Mouse (Mus musculus) forebrain, embryonic 11.5 days (tissue): ENCODE data around the gene Sbp. TPM values are rescaled to one million over a fixed set of nuclear protein-coding genes. Genes with fewer than 3 reads are reported as not detected.

Experiments used
- ATAC-seq: fragments of 200-750 bp; cut with Nextera tagmentation; replicated peaks from 2 replicates; pipeline ENCODE4 v1.8.0; 2017; ENCODE audit warnings: moderate TSS enrichment; ENCODE audit not compliant: low FRiP score
- DNase-seq: peaks from one replicate; pipeline ENCODE4 v3.0.0-alpha.2; 2017; ENCODE audit warnings: low spot score
- H3K27ac ChIP-seq: fragments of 300-500 bp; sonication (generic); 2 replicates; pipeline ENCODE4 v1.5.1; 2014; ENCODE audit warnings: low read depth, low read length
- H3K27me3 ChIP-seq: fragments of 300-500 bp; sonication (generic); 2 replicates; pipeline ENCODE4 v1.6.1; 2014; ENCODE audit warnings: mild to moderate bottlenecking, low read length, mixed read lengths; ENCODE audit not compliant: control insufficient read depth, insufficient read depth
- H3K36me3 ChIP-seq: fragments of 300-500 bp; sonication (generic); 2 replicates; pipeline ENCODE4 v1.6.1; 2014; ENCODE audit warnings: mild to moderate bottlenecking, low read length, moderate library complexity, mixed read lengths; ENCODE audit not compliant: control insufficient read depth, insufficient read depth
- H3K4me1 ChIP-seq: fragments of 300-500 bp; sonication (generic); replicated peaks from 2 replicates; pipeline ENCODE4 v1.6.1; 2014; ENCODE audit warnings: low read length, mixed read lengths; ENCODE audit not compliant: control insufficient read depth, insufficient read depth
- H3K4me2 ChIP-seq: fragments of 300-500 bp; sonication (generic); 2 replicates; pipeline ENCODE4 v1.6.1; 2014; ENCODE audit warnings: low read depth, mild to moderate bottlenecking, low read length, moderate library complexity, mixed read lengths; ENCODE audit not compliant: severe bottlenecking
- H3K4me3 ChIP-seq: fragments of 300-500 bp; sonication (generic); 2 replicates; pipeline ENCODE4 v1.5.1; 2014; ENCODE audit warnings: low read depth, low read length
- H3K9ac ChIP-seq: fragments of 300-500 bp; sonication (generic); 2 replicates; pipeline ENCODE4 v1.6.1; 2014; ENCODE audit warnings: low read length
- H3K9me3 ChIP-seq: fragments of 300-500 bp; sonication (generic); 2 replicates; pipeline ENCODE4 v1.6.1; 2016; ENCODE audit warnings: low read length, mixed read lengths; ENCODE audit not compliant: control insufficient read depth
- WGBS: fragments of 180-500 bp; shearing (Covaris S2); extraction: QIAGEN DNeasy Blood & Tissue Kit; methylation state at CpG from one replicate; pipeline ENCODE4 v1.1.7; 2014; 5-methylcytosine and 5-hydroxymethylcytosine counted together
- polyA plus RNA-seq: library from polyadenylated mRNA; unstranded; fragments of >200 nt; fragmentation: Nextera tagmentation; extraction: Ambion mirVana; gene quantifications from 2 replicates; pipeline ENCODE4 v1.2.1, GENCODE M21; 2014

The Sbp gene
- polyA plus RNA-seq, 1 experiment from 2014 or later = not detected

DNA sequence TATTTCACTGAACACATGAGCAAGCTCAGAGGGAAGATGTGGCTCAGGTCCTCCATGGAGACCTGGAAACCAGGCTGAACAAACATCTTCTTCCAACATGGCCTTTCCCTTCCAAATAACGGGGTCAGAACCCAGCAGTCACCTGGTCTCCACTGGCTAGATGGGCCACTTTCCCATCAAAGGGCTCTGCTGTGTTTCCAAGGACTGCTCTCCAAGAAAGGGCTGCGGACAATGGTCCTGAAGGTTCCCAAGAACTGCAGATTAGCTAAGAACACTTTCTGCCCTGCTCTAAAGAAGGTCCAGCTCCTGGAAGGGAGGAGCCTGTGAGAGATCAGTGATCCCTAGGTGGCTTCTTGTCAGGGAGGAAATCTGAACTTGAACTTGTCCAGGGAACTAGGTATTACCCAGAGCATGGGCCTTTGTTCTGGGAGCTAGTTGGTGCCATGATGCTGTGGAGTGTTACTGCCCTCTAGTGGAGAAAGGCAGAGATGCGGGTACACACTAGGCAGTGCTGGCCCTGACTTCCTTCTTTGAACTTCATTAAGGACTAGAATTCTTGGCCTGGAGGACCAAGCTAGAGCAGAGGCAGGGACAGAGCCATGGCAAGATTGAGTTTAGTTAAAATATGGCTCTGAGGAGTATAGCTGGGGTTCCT lies 18.7 kb downstream of the Sbp start:
- peak; percentile 93 for ATAC-seq
- Histone ChIP-seq H3K27me3 (no peaks in the 10 kb centered on the region), H3K4me3 (no peak overlapping the region), H3K4me1 (no peaks in the 10 kb centered on the region), H3K27ac (no peak overlapping the region), H3K9ac (peak overlapping the region; percentile 20; the same call in 1 of the 2 replicates), H3K9me3 (no peaks in the 10 kb centered on the region), H3K4me2 (no peak overlapping the region), H3K36me3 (no peaks in the 10 kb centered on the region)
- DNase-seq = peak; percentile 90
- WGBS = 38% methylated on average over 3 of the region's 3 CpGs

DNA sequence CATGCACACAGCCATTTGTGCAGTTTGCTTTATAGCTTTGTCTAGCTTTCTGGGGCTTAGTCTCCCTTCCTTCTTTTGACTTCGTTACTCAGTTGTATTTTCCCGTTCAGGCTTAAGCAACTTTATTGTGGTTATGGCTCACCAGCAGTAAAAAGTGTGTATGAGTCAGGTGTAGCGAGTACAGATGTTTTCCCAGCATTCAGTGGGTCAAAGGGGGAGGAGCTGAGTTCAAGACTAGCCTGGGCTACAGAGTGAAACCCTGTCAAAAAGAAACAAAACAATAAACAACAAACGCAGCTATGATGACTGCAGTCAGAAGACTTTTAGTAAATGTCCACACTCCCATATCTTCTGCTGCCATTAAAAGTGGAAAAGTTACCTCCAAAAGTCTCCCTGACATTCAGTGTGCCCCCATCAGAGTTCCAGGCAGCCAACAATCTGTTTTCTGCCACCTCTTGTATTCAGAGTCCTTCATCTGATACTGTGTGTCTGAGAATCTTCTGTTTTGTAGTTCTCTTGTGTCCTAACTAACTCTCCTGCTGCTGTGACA lies 20.2 kb downstream of the Sbp start:
- H3K4me3 ChIP-seq = no peak overlapping the region
- no peak overlapping the region for H3K9ac ChIP-seq
- WGBS = 40% methylated on average over 4 of the region's 4 CpGs
- H3K9me3 ChIP-seq = no peaks in the 10 kb centered on the region
- H3K4me2 ChIP-seq = no peak overlapping the region
- H3K4me1 ChIP-seq = no peaks in the 10 kb centered on the region
- ATAC-seq (no peak), DNase-seq (no peak)
- H3K36me3 ChIP-seq = no peaks in the 10 kb centered on the region
- H3K27ac ChIP-seq = no peak overlapping the region
- H3K27me3 ChIP-seq = no peaks in the 10 kb centered on the region

DNA sequence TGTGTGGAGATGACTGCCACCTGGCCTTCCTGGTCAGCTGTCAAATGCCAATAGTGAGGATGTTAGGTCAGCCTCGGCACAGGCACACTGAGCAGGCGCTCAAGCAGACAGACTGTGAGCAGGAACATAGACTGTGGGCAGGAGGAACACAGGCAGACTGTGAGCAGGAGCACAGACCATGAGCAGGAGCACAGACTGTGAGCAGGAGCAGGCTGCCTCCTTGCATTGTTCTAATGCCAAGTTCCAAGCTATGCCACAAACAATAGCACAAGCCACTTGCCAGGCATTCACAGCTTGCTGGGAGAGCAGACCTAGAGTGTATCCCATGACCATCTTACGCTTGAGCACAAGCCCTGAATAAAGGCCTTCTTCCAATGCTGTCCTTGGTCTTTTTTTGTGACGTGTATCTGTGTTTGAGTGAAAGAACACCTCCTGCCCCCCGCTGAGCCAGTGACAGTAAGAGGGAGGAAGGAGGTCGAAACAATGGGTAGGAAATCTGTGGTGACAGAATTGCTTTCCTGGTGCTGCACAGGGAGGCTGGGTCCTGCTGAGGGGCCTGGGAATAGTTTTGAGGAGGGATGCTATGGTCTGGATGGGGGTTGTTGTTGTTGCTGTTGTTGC lies 24.4 kb downstream of the Sbp start:
- H3K27me3 ChIP-seq = no peaks in the 10 kb centered on the region
- WGBS = 38% methylated on average over 6 of the region's 6 CpGs
- H3K4me1 ChIP-seq = no peaks in the 10 kb centered on the region
- no peak overlapping the region for H3K4me2 ChIP-seq
- no peaks in the 10 kb centered on the region for H3K36me3 ChIP-seq
- no peak overlapping the region for H3K4me3 ChIP-seq
- ATAC-seq (no peak), DNase-seq (no peak)
- H3K9me3 ChIP-seq = no peaks in the 10 kb centered on the region
- H3K9ac ChIP-seq = no peak overlapping the region; the same call in 1 of the 2 replicates
- no peak overlapping the region for H3K27ac ChIP-seq

DNA sequence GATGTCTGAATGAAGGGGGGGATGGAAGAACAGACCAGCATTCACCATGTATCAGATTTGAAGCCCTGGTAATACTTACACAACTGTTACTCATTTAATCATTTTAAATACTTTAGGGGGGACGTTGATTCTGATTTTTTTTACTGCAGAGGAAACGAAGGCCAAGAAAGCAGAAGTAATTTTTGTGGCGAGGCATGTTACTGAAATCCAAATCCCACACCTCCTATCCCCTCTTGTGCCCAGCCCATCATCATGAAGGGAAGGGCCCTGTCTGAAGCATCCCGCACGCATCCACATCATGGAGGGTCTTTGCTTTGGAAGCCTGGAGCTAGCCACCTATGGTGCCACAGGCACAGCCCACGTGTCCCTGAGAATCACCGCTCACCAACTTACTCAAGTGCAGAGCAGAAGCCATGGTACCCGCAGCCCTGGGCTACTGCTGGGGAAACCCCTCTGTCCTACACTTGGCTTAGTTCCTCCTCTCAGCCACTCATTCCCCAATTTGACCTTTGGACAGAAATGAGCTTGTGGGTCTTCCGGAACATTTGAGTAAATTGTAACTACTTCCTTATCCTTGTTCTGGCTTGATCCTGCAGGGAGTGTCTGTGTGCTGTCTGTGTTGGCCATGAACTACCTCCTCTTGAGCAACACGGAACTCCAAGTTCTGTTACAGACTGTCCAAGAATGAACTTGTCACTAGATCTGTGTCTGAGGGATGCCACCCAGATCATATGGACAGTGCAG lies 25.4 kb downstream of the Sbp start:
- Histone ChIP-seq H3K27me3 (no peaks in the 10 kb centered on the region), H3K36me3 (no peaks in the 10 kb centered on the region), H3K9me3 (no peaks in the 10 kb centered on the region), H3K4me3 (no peak overlapping the region), H3K4me2 (no peak overlapping the region), H3K9ac (no peak overlapping the region), H3K27ac (no peak overlapping the region), H3K4me1 (no peaks in the 10 kb centered on the region)
- ATAC-seq (no peak), DNase-seq (no peak)
- WGBS = 88% methylated on average over 10 of the region's 10 CpGs

DNA sequence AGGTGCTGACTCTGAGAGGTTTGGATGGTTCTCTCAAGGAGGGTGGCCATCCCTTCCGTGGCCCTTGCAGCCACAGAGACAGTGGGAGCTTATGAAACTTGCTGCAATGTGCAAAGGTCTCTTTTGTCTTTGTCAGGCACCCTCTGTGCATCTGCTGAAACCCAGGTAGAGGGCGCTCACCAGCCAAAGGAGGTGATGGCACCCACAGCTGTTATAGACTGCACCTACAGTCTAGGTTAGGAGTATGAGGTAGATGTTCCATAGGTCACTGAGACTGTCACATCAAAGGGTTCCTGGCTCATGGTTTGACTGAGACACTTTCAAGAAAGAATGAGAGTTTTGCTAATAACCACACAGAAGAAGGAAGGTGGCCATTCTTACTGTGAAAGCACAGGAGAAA lies 27.3 kb downstream of the Sbp start:
- DNase-seq (no peak), ATAC-seq (no peak)
- Histone ChIP-seq H3K4me2 (no peak overlapping the region), H3K9ac (no peak overlapping the region), H3K36me3 (no peaks in the 10 kb centered on the region), H3K4me1 (no peaks in the 10 kb centered on the region), H3K27me3 (no peaks in the 10 kb centered on the region), H3K9me3 (no peaks in the 10 kb centered on the region), H3K27ac (no peak overlapping the region), H3K4me3 (no peak overlapping the region)
- WGBS = 48% methylated on average over 2 of the region's 2 CpGs

DNA sequence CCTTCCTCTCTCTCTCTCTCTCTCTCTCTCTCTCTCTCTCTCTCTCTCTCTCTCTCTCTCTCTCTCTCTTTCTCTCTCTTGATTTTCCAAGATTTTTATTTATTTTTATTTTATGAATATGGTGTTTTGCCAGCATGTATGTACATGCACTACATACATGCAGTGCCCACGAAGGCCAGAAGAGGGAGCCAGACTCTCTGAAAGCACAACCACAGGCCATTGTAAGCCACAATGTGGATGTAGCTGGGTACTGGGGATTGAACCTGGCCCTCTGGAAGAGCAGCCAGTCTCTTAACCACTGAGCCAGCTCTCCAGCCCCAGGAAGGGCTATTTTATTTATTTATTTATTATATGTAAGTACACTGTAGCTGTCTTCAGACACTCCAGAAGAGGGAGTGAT lies 27.8 kb downstream of the Sbp start:
- WGBS = 0% methylated on average over 1 of the region's 1 CpGs
- H3K4me1 ChIP-seq = no peaks in the 10 kb centered on the region
- no peak overlapping the region for H3K4me3 ChIP-seq
- no peaks in the 10 kb centered on the region for H3K9me3 ChIP-seq
- H3K9ac ChIP-seq = no peak overlapping the region
- peak; percentile 82 for DNase-seq
- no peaks in the 10 kb centered on the region for H3K36me3 ChIP-seq
- no peak overlapping the region for H3K4me2 ChIP-seq
- H3K27ac ChIP-seq = no peak overlapping the region
- ATAC-seq = no peak
- H3K27me3 ChIP-seq = no peaks in the 10 kb centered on the region

DNA sequence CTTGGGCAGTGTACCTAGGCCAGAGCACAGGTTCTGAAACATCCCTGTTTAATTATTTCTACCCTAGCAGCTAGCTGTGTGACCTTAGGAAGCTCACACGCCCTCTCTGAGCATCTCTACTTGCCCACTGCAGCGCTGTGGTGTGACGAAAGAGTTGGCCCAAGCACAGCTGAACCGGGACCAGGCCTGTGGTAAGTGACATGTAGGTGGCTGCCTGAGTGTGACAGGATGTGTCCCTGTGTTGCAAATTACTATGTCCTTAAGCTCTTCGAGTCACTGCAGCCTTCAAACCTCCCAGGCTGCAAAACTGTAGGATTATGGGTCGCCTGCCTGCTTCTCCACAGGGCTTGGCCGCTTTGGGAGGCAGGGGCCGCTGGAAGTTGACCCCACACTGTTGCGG lies 29.8 kb downstream of the Sbp start:
- 85% methylated on average over 9 of the region's 9 CpGs for WGBS
- Histone ChIP-seq H3K9ac (no peak overlapping the region), H3K36me3 (no peaks in the 10 kb centered on the region), H3K4me3 (no peak overlapping the region), H3K9me3 (no peaks in the 10 kb centered on the region), H3K27ac (no peak overlapping the region), H3K4me2 (no peak overlapping the region), H3K4me1 (no peaks in the 10 kb centered on the region), H3K27me3 (no peaks in the 10 kb centered on the region)
- DNase-seq (no peak), ATAC-seq (no peak)

DNA sequence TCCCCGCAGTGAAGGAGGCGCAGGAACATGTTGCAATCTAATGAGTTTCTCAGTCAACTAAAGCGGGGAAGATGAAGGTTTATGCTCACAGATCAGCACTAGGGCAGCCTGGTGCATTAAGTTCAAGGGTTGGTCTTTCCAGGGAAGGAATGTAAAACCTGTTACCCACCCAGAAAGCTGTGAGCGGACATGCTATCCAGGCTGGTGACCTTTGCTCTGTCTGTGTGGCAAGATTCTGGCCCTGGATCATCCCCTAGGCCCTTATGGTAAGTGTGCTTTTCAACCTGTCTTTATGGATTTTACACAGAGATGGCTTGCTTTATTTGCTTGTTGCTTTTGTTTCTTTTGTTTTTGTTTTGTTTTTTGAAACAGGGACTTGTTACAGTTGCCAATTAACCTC lies 35.2 kb downstream of the Sbp start:
- no peak overlapping the region for H3K27ac ChIP-seq
- WGBS = 90% methylated on average over 4 of the region's 4 CpGs
- no peak overlapping the region for H3K4me2 ChIP-seq

More for the DNA sequence above, 35.2 kb downstream of the Sbp start:
- Histone ChIP-seq H3K9me3 (no peaks in the 10 kb centered on the region), H3K9ac (no peak overlapping the region), H3K4me3 (no peak overlapping the region), H3K27me3 (no peaks in the 10 kb centered on the region), H3K4me1 (no peaks in the 10 kb centered on the region), H3K36me3 (no peaks in the 10 kb centered on the region)
- DNase-seq (no peak), ATAC-seq (no peak)
